Mouse (Mus musculus) thymus, adult 2 months (tissue): ENCODE results near the gene 7420426K07Rik.

Experiments used
- CTCF ChIP-seq: fragments of 200-500 bp; IDR thresholded peaks from 2 replicates; pipeline ENCODE4 v1.5.1; 2012; ENCODE audit warnings: mild to moderate bottlenecking, control low read depth, low read length, moderate library complexity, borderline replicate concordance; ENCODE audit not compliant: control insufficient read depth, poor library complexity, insufficient read depth; ENCODE audit errors: extremely low read depth
- POLR2A ChIP-seq: fragments of 200-500 bp; IDR thresholded peaks from 2 replicates; pipeline ENCODE4 v1.6.1; 2012; ENCODE audit warnings: mild to moderate bottlenecking, low read length, control low read depth, moderate library complexity; ENCODE audit not compliant: control insufficient read depth, poor library complexity, insufficient read depth; ENCODE audit errors: extremely low read depth

DNA sequence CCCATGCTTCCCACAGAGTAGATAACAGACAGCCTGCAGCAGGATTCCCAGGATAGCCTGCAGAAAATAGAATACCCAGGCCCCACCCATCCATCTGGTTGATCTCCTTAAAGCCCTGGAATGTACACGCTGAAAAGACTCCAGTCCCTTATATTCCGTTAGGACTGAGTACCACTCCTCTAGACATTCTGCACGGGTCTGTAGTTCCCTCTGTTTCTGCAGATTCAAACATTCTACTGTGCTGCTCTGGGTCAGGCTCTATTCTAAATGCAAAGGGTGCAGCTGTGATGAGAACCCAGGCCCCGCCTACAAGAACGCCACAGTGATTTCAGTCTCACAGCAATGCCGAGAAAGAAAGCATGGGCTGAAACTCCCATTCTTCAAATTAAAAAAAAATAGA is 20.2 kb downstream of the 7420426K07Rik start:
- TF ChIP-seq POLR2A (no peak), CTCF (no peak)
